Mouse (Mus musculus): ENCODE data around the gene Gm26661. TPM values are rescaled to one million over a fixed set of nuclear protein-coding genes. Genes with fewer than 3 reads are reported as not detected.

Gene Gm26661
- polyA plus RNA-seq, 1 experiment: not detected

DNA sequence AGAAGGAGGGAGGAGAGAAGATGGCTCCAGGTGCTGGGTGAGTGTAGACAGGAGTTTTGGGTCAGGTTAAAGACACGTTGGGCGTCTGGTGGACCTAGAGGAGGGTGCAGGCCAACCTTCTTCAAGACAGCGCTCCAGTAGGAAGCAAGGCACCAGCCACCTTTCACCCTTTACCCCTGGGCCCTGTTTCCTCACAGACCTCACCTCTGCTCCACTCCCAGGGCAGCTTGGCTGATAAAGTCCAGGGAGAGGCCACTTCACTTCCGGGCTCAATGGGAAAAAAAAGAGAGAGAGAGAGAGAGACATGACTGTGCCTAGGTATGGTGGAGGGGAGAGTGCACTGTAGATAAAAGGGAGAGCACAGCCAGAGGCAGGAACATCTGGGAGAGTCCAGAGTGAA, 16.3 kb downstream of the Gm26661 start:
- no peaks in the 10 kb centered on the region for H3K27me3 ChIP-seq (ENCODE audit: control insufficient read depth, insufficient read depth, insufficient read length)
- no peak overlapping the region for H3ac ChIP-seq (ENCODE audit: control insufficient read depth, insufficient read length)
- TF ChIP-seq USF1 (IDR thresholded peaks at IDR 0.05; ENCODE audit: low read depth) (no peak), POLR2AphosphoS2 (IDR thresholded peaks at IDR 0.05; ENCODE audit: insufficient read length, low read depth) (no peak), MAX (IDR thresholded peaks at IDR 0.05; ENCODE audit: low read depth) (no peak), TCF3 (IDR thresholded peaks at IDR 0.05; ENCODE audit: insufficient read length, low read depth) (no peak), REST (IDR thresholded peaks at IDR 0.05; ENCODE audit: insufficient read depth, insufficient read length) (no peak), SRF (IDR thresholded peaks at IDR 0.05; ENCODE audit: control insufficient read depth, insufficient read length, low read depth) (no peak), CEBPB (IDR thresholded peaks at IDR 0.05; ENCODE audit: insufficient read depth, poor library complexity, severe bottlenecking) (no peak), MYOD1 (IDR thresholded peaks at IDR 0.05; ENCODE audit: control insufficient read depth in 1 of 3, insufficient read length in 2 of 3, low read depth in 2 of 3) (no peak), MYOG (IDR thresholded peaks at IDR 0.05; ENCODE audit: control insufficient read depth in 1 of 3, insufficient read depth in 1 of 3, insufficient read length in 2 of 3, low read depth in 2 of 3) (no peak), E2F4 (IDR thresholded peaks at IDR 0.05; ENCODE audit: insufficient read depth) (no peak), POLR2A (IDR thresholded peaks at IDR 0.05; ENCODE audit: insufficient read length, low read depth) (no peak), TCF12 (IDR thresholded peaks at IDR 0.05; ENCODE audit: insufficient read depth, poor library complexity, severe bottlenecking) (no peak)
- no peaks in the 10 kb centered on the region for H3K79me2 ChIP-seq (ENCODE audit: control insufficient read depth, insufficient read depth)
- no peak overlapping the region for H3K4me3 ChIP-seq
- no peaks in the 10 kb centered on the region for H3K36me3 ChIP-seq (ENCODE audit: control insufficient read depth, insufficient read depth)
- peak overlapping the region; percentile 86 for H3K4me2 ChIP-seq (ENCODE audit: low read depth)

DNA sequence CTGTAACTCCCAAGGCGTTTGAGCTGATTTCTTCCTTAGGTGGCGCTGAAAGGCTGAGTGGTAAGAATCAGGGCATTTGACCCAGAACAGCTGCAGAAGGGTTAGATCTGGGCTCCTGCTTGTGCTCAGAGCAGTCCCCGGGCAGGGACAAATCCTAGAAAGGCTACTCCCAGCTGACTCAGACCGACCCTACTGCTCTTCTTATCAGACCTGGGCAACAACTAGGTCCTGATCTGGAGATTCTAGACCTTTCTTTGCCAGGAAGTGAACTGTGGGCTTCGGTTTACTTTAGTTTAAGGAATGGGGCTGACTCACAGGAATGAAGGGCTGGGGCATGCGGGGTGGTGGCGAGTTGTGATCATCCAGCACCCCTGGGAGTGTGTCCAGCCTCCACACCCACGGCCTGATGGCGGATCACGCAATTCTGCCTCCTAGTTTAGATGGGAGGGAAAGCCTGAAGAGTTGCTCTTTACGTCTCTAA, 17.2 kb downstream of the Gm26661 start:
- TF ChIP-seq TCF3 (IDR thresholded peaks at IDR 0.05; ENCODE audit: insufficient read length, low read depth) (no peak), MYOD1 (IDR thresholded peaks at IDR 0.05; ENCODE audit: control insufficient read depth in 1 of 3, insufficient read length in 2 of 3, low read depth in 2 of 3) (peak in 2 of 3 experiments; percentile 67 to 72), POLR2A (IDR thresholded peaks at IDR 0.05; ENCODE audit: insufficient read length, low read depth) (peak; percentile 23), MYOG (IDR thresholded peaks at IDR 0.05; ENCODE audit: control insufficient read depth in 1 of 3, insufficient read depth in 1 of 3, insufficient read length in 2 of 3, low read depth in 2 of 3) (peak; percentile 25 to 81 (median 67)), TCF12 (IDR thresholded peaks at IDR 0.05; ENCODE audit: insufficient read depth, poor library complexity, severe bottlenecking) (peak; percentile 38)
- Histone ChIP-seq H3K27me3 (ENCODE audit: control insufficient read depth, insufficient read depth, insufficient read length) (no peaks in the 10 kb centered on the region), H3K4me3 (no peak overlapping the region), H3K79me2 (ENCODE audit: control insufficient read depth, insufficient read depth) (no peaks in the 10 kb centered on the region), H3K4me2 (ENCODE audit: low read depth) (peak overlapping the region; percentile 86), H3K36me3 (ENCODE audit: control insufficient read depth, insufficient read depth) (no peaks in the 10 kb centered on the region), H3ac (ENCODE audit: control insufficient read depth, insufficient read length) (no peak overlapping the region)

DNA sequence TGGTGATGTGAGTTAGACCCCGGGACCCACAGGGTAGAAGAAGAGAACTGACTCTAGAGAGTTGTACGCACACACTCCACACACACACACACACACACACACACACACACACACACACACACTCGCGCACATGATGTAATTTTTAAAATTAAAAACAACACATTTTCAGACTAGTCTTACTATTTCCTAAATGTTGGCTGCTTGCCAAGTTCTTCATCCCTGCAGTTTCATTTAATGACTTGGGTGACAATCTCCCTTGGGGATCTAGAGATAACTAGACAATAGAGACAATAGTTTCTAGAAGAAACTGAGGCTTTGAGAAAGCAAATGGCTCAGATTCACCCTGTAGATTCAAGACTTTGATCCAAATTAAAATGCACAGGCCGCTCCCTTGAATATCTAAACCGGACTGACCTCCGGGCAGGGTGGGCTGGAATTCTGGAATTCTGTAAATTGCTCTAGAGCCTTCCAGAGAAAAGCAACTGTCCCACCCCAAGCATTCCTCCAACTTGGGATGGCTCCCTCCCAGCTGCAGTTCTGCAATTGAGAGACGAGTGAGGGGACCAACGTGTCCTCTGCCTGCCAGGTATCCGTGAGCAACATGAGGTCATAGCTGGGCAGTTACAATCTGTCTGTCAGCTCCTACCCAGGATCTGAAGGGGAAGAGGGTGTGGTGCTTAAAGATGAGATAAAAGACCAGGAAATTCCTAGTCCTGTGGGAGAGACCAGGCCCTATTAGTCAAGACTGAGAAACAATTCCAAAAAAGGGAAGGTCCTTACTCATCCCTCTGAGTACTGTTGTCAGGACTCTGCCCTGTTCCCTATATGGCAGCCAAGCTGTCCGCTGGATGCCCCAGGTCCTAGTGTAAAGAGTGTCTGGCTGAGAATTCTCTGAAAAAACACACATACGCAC, 17.9 kb downstream of the Gm26661 start:
- Histone ChIP-seq H3ac (ENCODE audit: control insufficient read depth, insufficient read length) (no peak overlapping the region), H3K4me2 (ENCODE audit: low read depth) (peak overlapping the region; percentile 86), H3K27me3 (ENCODE audit: control insufficient read depth, insufficient read depth, insufficient read length) (no peaks in the 10 kb centered on the region), H3K4me3 (no peak overlapping the region), H3K79me2 (ENCODE audit: control insufficient read depth, insufficient read depth) (no peaks in the 10 kb centered on the region), H3K36me3 (ENCODE audit: control insufficient read depth, insufficient read depth) (no peaks in the 10 kb centered on the region)
- TF ChIP-seq E2F4 (IDR thresholded peaks at IDR 0.05; ENCODE audit: insufficient read depth) (no peak), MYOG (IDR thresholded peaks at IDR 0.05; ENCODE audit: control insufficient read depth in 1 of 3, insufficient read depth in 1 of 3, insufficient read length in 2 of 3, low read depth in 2 of 3) (no peak), POLR2A (IDR thresholded peaks at IDR 0.05; ENCODE audit: insufficient read length, low read depth) (peak; percentile 22), POLR2AphosphoS2 (IDR thresholded peaks at IDR 0.05; ENCODE audit: insufficient read length, low read depth) (no peak), MYOD1 (IDR thresholded peaks at IDR 0.05; ENCODE audit: control insufficient read depth in 1 of 3, insufficient read length in 2 of 3, low read depth in 2 of 3) (no peak), SRF (IDR thresholded peaks at IDR 0.05; ENCODE audit: control insufficient read depth, insufficient read length, low read depth) (peak; percentile 91), TCF12 (IDR thresholded peaks at IDR 0.05; ENCODE audit: insufficient read depth, poor library complexity, severe bottlenecking) (no peak)

DNA sequence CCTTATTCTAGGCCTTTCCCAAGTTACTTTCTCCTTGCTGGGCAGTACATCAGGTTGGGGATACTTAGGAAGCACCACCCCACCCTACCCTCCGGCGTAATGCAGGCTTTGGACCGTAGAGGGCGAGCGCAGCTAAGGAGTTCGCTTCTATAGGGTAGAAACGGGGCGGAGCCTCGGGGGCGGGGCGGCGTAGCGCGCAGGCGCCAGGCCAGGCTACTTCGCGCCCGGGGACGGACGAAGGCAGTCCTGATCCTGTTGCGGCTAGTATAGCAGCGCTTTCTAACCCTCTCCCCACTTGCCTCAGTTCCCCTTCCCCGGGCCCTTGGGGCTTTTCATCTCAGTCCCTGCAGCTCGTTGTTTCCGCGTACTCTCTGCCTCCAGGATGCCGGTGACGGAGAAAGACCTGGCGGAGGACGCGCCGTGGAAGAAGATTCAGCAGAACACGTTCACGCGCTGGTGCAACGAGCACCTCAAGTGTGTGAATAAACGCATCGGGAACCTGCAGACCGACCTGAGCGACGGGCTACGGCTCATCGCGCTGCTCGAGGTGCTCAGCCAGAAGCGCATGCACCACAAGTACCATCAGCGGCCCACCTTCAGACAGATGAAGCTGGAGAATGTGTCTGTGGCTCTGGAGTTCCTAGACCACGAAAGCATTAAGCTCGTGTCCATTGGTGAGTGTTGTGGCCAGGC, 26.5 kb downstream of the Gm26661 start, which contains the start of gene Flnb:
Gene Flnb (plus strand): TSS at position 188 of the 693 bp plus-strand sequence.
- H3K79me2 ChIP-seq (ENCODE audit: control insufficient read depth, insufficient read depth): peaks cover 51% of the 10 kb centered on the region
- H3K4me3 ChIP-seq: peak within 1 kb of the TSS; percentile 100
- TF ChIP-seq POLR2AphosphoS2 (IDR thresholded peaks at IDR 0.05; ENCODE audit: insufficient read length, low read depth) (peak; percentile 95), POLR2A (IDR thresholded peaks at IDR 0.05; ENCODE audit: insufficient read length, low read depth) (peak; percentile 94), USF1 (IDR thresholded peaks at IDR 0.05; ENCODE audit: low read depth) (no peak), MYOG (IDR thresholded peaks at IDR 0.05; ENCODE audit: control insufficient read depth in 1 of 3, insufficient read depth in 1 of 3, insufficient read length in 2 of 3, low read depth in 2 of 3) (no peak), SRF (IDR thresholded peaks at IDR 0.05; ENCODE audit: control insufficient read depth, insufficient read length, low read depth) (peak; percentile 37)
- H3K4me2 ChIP-seq (ENCODE audit: low read depth): peak within 1 kb of the TSS; percentile 85
- H3K36me3 ChIP-seq (ENCODE audit: control insufficient read depth, insufficient read depth): no peaks in the 10 kb centered on the region
- H3ac ChIP-seq (ENCODE audit: control insufficient read depth, insufficient read length): peak within 1 kb of the TSS; percentile 83
- no peaks in the 10 kb centered on the region for H3K27me3 ChIP-seq (ENCODE audit: control insufficient read depth, insufficient read depth, insufficient read length)
